In genomic region chr8:124435170-124435569, GRCm38 (mm10) we compare ENCODE assay signal across 17 mouse cellular contexts. TPM values are rescaled to one million over a fixed set of nuclear protein-coding genes. Genes with fewer than 3 reads are reported as not detected.
DNase-seq lines count a peak whose midpoint lies in the region; ATAC-seq and TF ChIP-seq lines count a peak whose summit lies in the region.
"Had no signal": no experiment of that assay in that cellular context is flagged by ENCODE, and none has a peak within 500 bp of the region (broad histone marks: within the 10 kb centered on the region; RNA-seq: fewer than 3 reads in every experiment).

No protein-coding gene starts in this region.

- H3K27ac ChIP-seq in hindbrain, embryonic 14.5 days = peak overlapping the region; percentile 68
- peak overlapping the region; percentile 69 for H3K27ac ChIP-seq in midbrain, postnatal 0 days (ENCODE audit: low read depth, low read length)
- H3K27ac ChIP-seq: embryonic facial prominence, embryonic 13.5 days; gastrocnemius, adult 2 months; intestine, embryonic 15.5 days; liver, embryonic 12.5 days; lung, embryonic 15.5 days had no signal

- H3K9me3 ChIP-seq in hindbrain, embryonic 14.5 days (ENCODE audit: control insufficient read depth, low read length) = no peaks in the 10 kb centered on the region
- H3K9me3 ChIP-seq in midbrain, postnatal 0 days (ENCODE audit: low read length) = no peaks in the 10 kb centered on the region
- H3K9me3 ChIP-seq: embryonic facial prominence, embryonic 13.5 days; intestine, embryonic 15.5 days; liver, embryonic 12.5 days; lung, embryonic 15.5 days had no signal

- WGBS in hindbrain, embryonic 14.5 days = 42% methylated on average over 4 of the region's 4 CpGs
- 51% methylated on average over 4 of the region's 4 CpGs for WGBS in midbrain, postnatal 0 days

- peaks cover 28% of the 10 kb centered on the region for H3K4me1 ChIP-seq in hindbrain, embryonic 14.5 days (replicated peaks; ENCODE audit: control insufficient read depth, insufficient read depth, low read length)
- peaks cover 23% of the 10 kb centered on the region for H3K4me1 ChIP-seq in midbrain, postnatal 0 days (ENCODE audit: insufficient read depth, low read length)

- H3K4me3 ChIP-seq in hindbrain, embryonic 14.5 days (replicated peaks; ENCODE audit: low read length) = no peak overlapping the region
- H3K4me3 ChIP-seq in midbrain, postnatal 0 days (ENCODE audit: low read depth, low read length) = 0 out of 2 replicates have a peak overlapping the region, but pooled peaks have one; percentile 85
- H3K4me3 ChIP-seq: intestine, embryonic 15.5 days; lung, embryonic 15.5 days; myocyte had no signal

- DNase-seq in cerebellum, adult 9-11 months = peak; percentile 47
- DNase-seq in cerebellum, postnatal 10 days = no peak
- peak; percentile 55 for DNase-seq in MN1 (ENCODE audit: low spot score)
- no peak for DNase-seq in hindbrain, embryonic 14.5 days (ENCODE audit: low spot score)
- no peak for DNase-seq in midbrain, postnatal 0 days (ENCODE audit: low spot score)
- no peak for DNase-seq in thymus, postnatal 36 days
- DNase-seq in T-cell, adult 2 months (ENCODE audit: low spot score) = no peak
- no peak for DNase-seq in heart, adult 11 months
- DNase-seq: layer of hippocampus, adult 9-11 months; left cerebral cortex, postnatal 4 days had no signal

- H3K9ac ChIP-seq in hindbrain, embryonic 14.5 days = peak overlapping the region; percentile 43; the same call in 1 of the 2 replicates
- H3K9ac ChIP-seq in midbrain, postnatal 0 days (replicated peaks; ENCODE audit: low read length, poor library complexity, severe bottlenecking) = peak overlapping the region; percentile 48; the same call in 1 of the 2 replicates
- H3K9ac ChIP-seq: embryonic facial prominence, embryonic 13.5 days; intestine, embryonic 15.5 days; liver, embryonic 12.5 days; lung, embryonic 15.5 days had no signal

- H3K27me3 ChIP-seq in hindbrain, embryonic 14.5 days (ENCODE audit: control insufficient read depth, insufficient read depth, low read length) = no peaks in the 10 kb centered on the region; the same call in 1 of the 2 replicates
- H3K27me3 ChIP-seq in midbrain, postnatal 0 days (ENCODE audit: insufficient read depth, low read length) = no peaks in the 10 kb centered on the region

- ATAC-seq in hindbrain, embryonic 14.5 days (ENCODE audit: low FRiP score) = no peak
- no peak for ATAC-seq in midbrain, postnatal 0 days (ENCODE audit: low FRiP score)

- H3K4me2 ChIP-seq in hindbrain, embryonic 14.5 days (replicated peaks) = peak overlapping the region; percentile 85
- peak overlapping the region; percentile 86 for H3K4me2 ChIP-seq in midbrain, postnatal 0 days (ENCODE audit: low read depth, low read length, poor library complexity, severe bottlenecking)
- H3K4me2 ChIP-seq: lung, embryonic 15.5 days had no signal

- no peaks in the 10 kb centered on the region for H3K36me3 ChIP-seq in hindbrain, embryonic 14.5 days (replicated peaks; ENCODE audit: control insufficient read depth, insufficient read depth)
- H3K36me3 ChIP-seq in midbrain, postnatal 0 days (ENCODE audit: insufficient read depth, low read length) = no peaks in the 10 kb centered on the region
- H3K36me3 ChIP-seq: embryonic facial prominence, embryonic 13.5 days; intestine, embryonic 15.5 days; liver, embryonic 12.5 days; lung, embryonic 15.5 days had no signal

- TF ChIP-seq CTCF in midbrain, postnatal 0 days (IDR thresholded peaks at IDR 0.05) = no peak

RNA-seq across cellular contexts. Expression of gene Pgbd5, which starts 4.3 kb away (rescaled TPM):
- 16.9 and 18.8 TPM in 2 replicates for polyA plus RNA-seq in hindbrain, embryonic 14.5 days (2014; fragmentation: Nextera tagmentation; extraction: Ambion mirVana)
- total RNA-seq in midbrain, postnatal 0 days (2014; rRNA removed) = 61.1 and 77.0 TPM in 2 replicates
- 12.2 and 13.5 TPM in 2 replicates for polyA plus RNA-seq in midbrain, postnatal 0 days (2015; fragmentation: Nextera tagmentation; extraction: Ambion mirVana)
- total RNA-seq: megakaryocyte progenitor cell, adult 5-6 weeks had no signal

Comparison
In these comparisons a context has a peak if more than half of its experiments do, and no peak if none do; other contexts are left out.
1. DNase-seq: peak in cerebellum, adult 9-11 months (single experiment) and MN1 (single experiment); none in cerebellum, postnatal 10 days (0 of 2), hindbrain, embryonic 14.5 days (single experiment), midbrain, postnatal 0 days (single experiment), thymus, postnatal 36 days (0 of 2), T-cell, adult 2 months (single experiment) and heart, adult 11 months (single experiment).